Mouse (Mus musculus) spleen, postnatal 10 days (tissue): ENCODE data around the gene Pdzrn4.

ENCODE experiments used
- DNase-seq, 2 experiments: peaks; one replicate each; pipeline ENCODE4 v3.0.0; 2021 to 2022; ENCODE audit warnings: low spot score in 2 of 2

Pdzrn4 gene

GRCm38 (mm10) chr15:92587431-92587830 lies 190.8 kb downstream of the Pdzrn4 start:
- DNase-seq, result no peak

- no peak for DNase-seq
Measured at GRCm38 (mm10) chr15:92594721-92595120, 198.0 kb downstream of the Pdzrn4 start.

- DNase-seq, result no peak
Measured at GRCm38 (mm10) chr15:92597011-92597780, 200.5 kb downstream of the Pdzrn4 start.

- no peak for DNase-seq
Measured at GRCm38 (mm10) chr15:92598380-92599295, 202.0 kb downstream of the Pdzrn4 start.

GRCm38 (mm10) chr15:92599381-92599780 lies 202.7 kb downstream of the Pdzrn4 start:
- DNase-seq, result no peak

GRCm38 (mm10) chr15:92610866-92611265 lies 214.2 kb downstream of the Pdzrn4 start:
- no peak for DNase-seq

GRCm38 (mm10) chr15:92612386-92612785 lies 215.7 kb downstream of the Pdzrn4 start:
- DNase-seq, result no peak

GRCm38 (mm10) chr15:92613228-92613627 lies 216.5 kb downstream of the Pdzrn4 start:
- no peak for DNase-seq

- DNase-seq, result no peak
Measured at GRCm38 (mm10) chr15:92621731-92622234, 225.1 kb downstream of the Pdzrn4 start.

GRCm38 (mm10) chr15:92622323-92622722 lies 225.6 kb downstream of the Pdzrn4 start:
- no peak for DNase-seq

GRCm38 (mm10) chr15:92629172-92629571 lies 232.5 kb downstream of the Pdzrn4 start:
- DNase-seq, result no peak

- no peak for DNase-seq
Measured at GRCm38 (mm10) chr15:92634044-92634610, 237.4 kb downstream of the Pdzrn4 start.

- DNase-seq, result no peak
Measured at GRCm38 (mm10) chr15:92640212-92641082, 243.8 kb downstream of the Pdzrn4 start.

GRCm38 (mm10) chr15:92671279-92672051 lies 274.8 kb downstream of the Pdzrn4 start:
- DNase-seq, result no peak

GRCm38 (mm10) chr15:92676096-92676495 lies 279.4 kb downstream of the Pdzrn4 start:
- DNase-seq, result no peak

- no peak for DNase-seq
Measured at GRCm38 (mm10) chr15:92678377-92678776, 281.7 kb downstream of the Pdzrn4 start.

GRCm38 (mm10) chr15:92679541-92679940 lies 282.9 kb downstream of the Pdzrn4 start:
- DNase-seq, result no peak

GRCm38 (mm10) chr15:92696276-92696956 lies 299.7 kb downstream of the Pdzrn4 start:
- no peak for DNase-seq

GRCm38 (mm10) chr15:92704146-92704545 lies 307.5 kb downstream of the Pdzrn4 start:
- DNase-seq, result no peak

- DNase-seq, result no peak
Measured at GRCm38 (mm10) chr15:92738676-92739075, 342.0 kb downstream of the Pdzrn4 start.
